ENCODE assay signal across 8 mouse cellular contexts in the genomic region with DNA sequence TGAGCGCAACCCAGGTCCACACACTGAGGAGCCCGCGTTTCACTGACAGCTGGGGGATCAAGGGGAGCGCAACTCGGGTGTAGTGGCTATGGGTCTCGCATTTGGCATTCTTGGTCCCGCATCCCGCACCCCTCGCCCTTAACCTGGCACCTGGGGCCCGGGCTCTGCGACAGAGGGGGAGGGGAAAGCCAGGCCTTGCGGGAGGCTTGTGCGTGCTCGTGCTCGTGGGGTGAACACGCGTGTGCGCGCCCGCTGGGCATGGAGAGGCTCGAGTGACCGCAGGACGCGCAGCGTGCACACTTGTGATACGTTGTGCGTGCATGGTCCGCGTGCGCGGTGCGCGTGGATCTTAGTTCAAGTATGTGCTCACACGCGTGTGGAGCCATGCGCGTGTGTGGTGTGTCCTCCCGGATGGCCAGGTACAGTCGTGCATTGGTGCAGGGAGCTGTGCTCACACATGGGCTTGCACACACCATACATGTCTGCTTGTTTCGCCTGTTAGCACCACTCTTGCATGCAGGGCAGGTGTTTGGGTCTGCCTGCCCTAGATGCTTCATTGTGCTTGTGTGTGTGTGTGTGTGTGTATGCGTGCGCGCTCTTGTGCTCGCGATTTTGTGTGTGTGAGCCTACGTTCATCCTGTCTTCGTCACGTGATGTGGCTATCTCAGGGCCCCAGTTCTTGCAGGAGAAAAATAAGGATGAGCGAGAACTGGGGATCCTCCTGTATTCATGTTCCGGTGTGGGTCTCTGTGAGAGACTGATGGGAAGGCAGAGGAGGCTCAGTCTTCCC. TPM values are rescaled to one million over a fixed set of nuclear protein-coding genes. Genes with fewer than 3 reads are reported as not detected.
DNase-seq lines count a peak whose midpoint lies in the region; ATAC-seq and TF ChIP-seq lines count a peak whose summit lies in the region.

No protein-coding gene starts in this region.

- 0 out of 2 replicates have a peak overlapping the region, but pooled peaks have one; percentile 3 for H3K27ac ChIP-seq in CH12.LX (ENCODE audit: insufficient read depth, low read depth)
- H3K27ac ChIP-seq in kidney, postnatal 0 days, result peak overlapping the region; percentile 77
- H3K27ac ChIP-seq in liver, embryonic 13.5 days, result peak overlapping the region; percentile 66; the same call in 1 of the 2 replicates

- in situ Hi-C loops in CH12.LX (cut with MboI; ENCODE audit: low pct_ligation_motif_present, low pct_unique_long_range_greater_than_20kb, low sequenced_read_pairs), result loop anchor here (5.0 kb wide), 1 partner anchor 38 kb away; the partner anchor contains the start of gene Gm3336

- DNase-seq in 3T3-L1 (ENCODE audit: low read depth, low spot score) (peak; percentile 55), CH12.LX (ENCODE audit: extremely low read depth) (no peak)
- DNase-seq in cerebellum, adult 8-10 months, result peak; percentile 84
- peak; percentile 67 to 83 for DNase-seq in frontal cortex, postnatal 36 days (ENCODE audit: low spot score in 2 of 2)
- DNase-seq in kidney, postnatal 0 days (ENCODE audit: low spot score), result no peak
- DNase-seq in liver, embryonic 13.5 days, result no peak
- peak; percentile 65 for DNase-seq in retina, embryonic 14.5 days (ENCODE audit: low spot score)
- no peak for DNase-seq in ovary, postnatal 10 days (ENCODE audit: low spot score)

- no peaks in the 10 kb centered on the region for H3K9me3 ChIP-seq in CH12.LX (replicated peaks; ENCODE audit: low read length)
- no peaks in the 10 kb centered on the region for H3K9me3 ChIP-seq in kidney, postnatal 0 days (replicated peaks; ENCODE audit: low read length)
- H3K9me3 ChIP-seq in liver, embryonic 13.5 days (replicated peaks), result no peaks in the 10 kb centered on the region

- no peak for TF ChIP-seq RAD21 in CH12.LX (IDR thresholded peaks at IDR 0.05; ENCODE audit: low read depth, low read length)

- dilution Hi-C loops in CH12.LX (cut with MboI; ENCODE audit: extremely low pct_ligation_motif_present, extremely low pct_unique_long_range_greater_than_20kb, low sequenced_read_pairs), result no loop called here

- peak; percentile 11 for ATAC-seq in kidney, postnatal 0 days (replicated peaks; ENCODE audit: low FRiP score, low read depth)
- ATAC-seq in liver, embryonic 13.5 days (ENCODE audit: low read depth), result peak; percentile 7

- no peak for TF ChIP-seq POLR2A in CH12.LX (IDR thresholded peaks at IDR 0.05; ENCODE audit: low read depth, low read length)

- H3K9ac ChIP-seq in CH12.LX (ENCODE audit: insufficient read depth, low read depth), result peak overlapping the region; percentile 74
- H3K9ac ChIP-seq in kidney, postnatal 0 days (ENCODE audit: low read depth, low read length), result peak overlapping the region; percentile 82
- peak overlapping the region; percentile 84 for H3K9ac ChIP-seq in liver, embryonic 13.5 days

- WGBS in kidney, postnatal 0 days, result 11% methylated on average over 47 of the region's 50 CpGs
- 14% methylated on average over 50 of the region's 50 CpGs for WGBS in liver, embryonic 13.5 days (ENCODE audit: insufficient replicate concordance)

- H3K4me2 ChIP-seq in CH12.LX (ENCODE audit: insufficient read depth, low read depth, poor library complexity, severe bottlenecking), result peak overlapping the region; percentile 45
- peak overlapping the region; percentile 96 for H3K4me2 ChIP-seq in kidney, postnatal 0 days (ENCODE audit: low read length)
- peak overlapping the region; percentile 100 for H3K4me2 ChIP-seq in liver, embryonic 13.5 days

- H3K79me2 ChIP-seq in CH12.LX (replicated peaks; ENCODE audit: control insufficient read depth, extremely low read depth, insufficient read depth, poor library complexity, severe bottlenecking), result no peaks in the 10 kb centered on the region

- no peak for TF ChIP-seq CTCF in CH12.LX (conservative IDR thresholded peaks at IDR 0.05 in 1 of 2, IDR thresholded peaks at IDR 0.05 in 1 of 2; ENCODE audit: low read depth in 2 of 2, low read length in 2 of 2)
- TF ChIP-seq CTCF in kidney, postnatal 0 days (IDR thresholded peaks at IDR 0.05; ENCODE audit: low read depth), result no peak

- no peak for TF ChIP-seq EP300 in CH12.LX (IDR thresholded peaks at IDR 0.05; ENCODE audit: low read length)

- H3K36me3 ChIP-seq in CH12.LX (replicated peaks in 1 of 2; ENCODE audit: control insufficient read depth in 1 of 2, insufficient read depth in 1 of 2, low read length in 1 of 2), result peaks cover 20 to 36% of the 10 kb centered on the region in 2 experiments
- H3K36me3 ChIP-seq in kidney, postnatal 0 days (ENCODE audit: insufficient read depth, low read length), result 0 out of 2 replicates have a peak, but pooled peaks cover 12% of the 10 kb centered on the region
- peaks cover 26% of the 10 kb centered on the region for H3K36me3 ChIP-seq in liver, embryonic 13.5 days

- no peaks in the 10 kb centered on the region for H3K27me3 ChIP-seq in CH12.LX (replicated peaks)
- no peaks in the 10 kb centered on the region for H3K27me3 ChIP-seq in kidney, postnatal 0 days (ENCODE audit: insufficient read depth, low read length)
- H3K27me3 ChIP-seq in liver, embryonic 13.5 days, result peaks cover 6% of the 10 kb centered on the region; the same call in 1 of the 2 replicates

- peaks cover 10 to 47% of the 10 kb centered on the region in 2 experiments for H3K4me1 ChIP-seq in CH12.LX (ENCODE audit: control insufficient read depth in 1 of 2, insufficient read depth in 2 of 2)
- H3K4me1 ChIP-seq in kidney, postnatal 0 days (replicated peaks; ENCODE audit: insufficient read depth, low read length), result peaks cover 34% of the 10 kb centered on the region
- peaks cover 56% of the 10 kb centered on the region for H3K4me1 ChIP-seq in liver, embryonic 13.5 days (replicated peaks)

- H3K4me3 ChIP-seq in CH12.LX (replicated peaks in 1 of 3; ENCODE audit: low read depth in 2 of 3, low read length in 2 of 3, poor library complexity in 1 of 3), result peak overlapping the region; percentile 47 to 73 (median 47)
- H3K4me3 ChIP-seq in kidney, postnatal 0 days (replicated peaks; ENCODE audit: low read depth, low read length), result peak overlapping the region; percentile 81
- peak overlapping the region; percentile 76 for H3K4me3 ChIP-seq in liver, embryonic 13.5 days (replicated peaks)

TF ChIP-seq in CH12.LX, 34 proteins besides CTCF, POLR2A, EP300 and RAD21:
- no peak for TF ChIP-seq MEF2A (IDR thresholded peaks at IDR 0.05; ENCODE audit: borderline replicate concordance, low read depth, low read length)
- TF ChIP-seq CHD1 (IDR thresholded peaks at IDR 0.05; ENCODE audit: low read depth, low read length), result no peak
- no peak for TF ChIP-seq USF2 (conservative IDR thresholded peaks at IDR 0.05; ENCODE audit: low read depth, low read length)
- TF ChIP-seq POLR2AphosphoS2 (IDR thresholded peaks at IDR 0.05; ENCODE audit: low read depth, low read length), result no peak
- TF ChIP-seq BHLHE40 (IDR thresholded peaks at IDR 0.05; ENCODE audit: low read depth, low read length), result no peak
- no peak for TF ChIP-seq USF1 (IDR thresholded peaks at IDR 0.05; ENCODE audit: low read depth, low read length)
- no peak for TF ChIP-seq MYC (IDR thresholded peaks at IDR 0.05; ENCODE audit: low read depth, low read length)
- TF ChIP-seq ZC3H11A (IDR thresholded peaks at IDR 0.05; ENCODE audit: low read depth, low read length), result no peak
- no peak for TF ChIP-seq JUN (IDR thresholded peaks at IDR 0.05; ENCODE audit: insufficient read depth, low read depth, low read length)
- no peak for TF ChIP-seq HCFC1 (IDR thresholded peaks at IDR 0.05; ENCODE audit: low read depth, low read length)
- no peak for TF ChIP-seq GABPA (IDR thresholded peaks at IDR 0.05; ENCODE audit: insufficient replicate concordance, low read depth, low read length)
- no peak for TF ChIP-seq NRF1 (IDR thresholded peaks at IDR 0.05; ENCODE audit: low read depth, low read length)
- TF ChIP-seq MXI1 (IDR thresholded peaks at IDR 0.05; ENCODE audit: low read depth, low read length), result no peak

RNA-seq across cellular contexts. Expression of gene Rab3a, which starts 0.6 kb away (rescaled TPM):
- total RNA-seq in CH12.LX (2012; rRNA removed) (1.8 and 1.9 TPM in 2 replicates), CH12.LX (2014; rRNA removed) (0.32 and 0.87 TPM in 2 replicates)
- polyA plus RNA-seq in CH12.LX (2012; ENCODE audit: insufficient read length, low read depth), result 0.65 and 0.99 TPM in 2 replicates
- 20.5 and 21.8 TPM in 2 replicates for polyA plus RNA-seq in kidney, postnatal 0 days (2015; fragmentation: Nextera tagmentation; extraction: Ambion mirVana)
- polyA plus RNA-seq in liver, embryonic 13.5 days (2015; fragmentation: Nextera tagmentation; extraction: Ambion mirVana), result 2.7 and 3.9 TPM in 2 replicates

RNA-seq across cellular contexts. Expression of gene Mpv17l2, which starts 5.7 kb away (rescaled TPM):
- total RNA-seq in CH12.LX (2012; rRNA removed) (25.3 and 28.5 TPM in 2 replicates), CH12.LX (2014; rRNA removed) (22.8 and 27.1 TPM in 2 replicates)
- 31.9 and 36.1 TPM in 2 replicates for polyA plus RNA-seq in CH12.LX (2012; ENCODE audit: insufficient read length, low read depth)
- polyA plus RNA-seq in kidney, postnatal 0 days (2015; fragmentation: Nextera tagmentation; extraction: Ambion mirVana), result 78.2 and 80.3 TPM in 2 replicates
- polyA plus RNA-seq in liver, embryonic 13.5 days (2015; fragmentation: Nextera tagmentation; extraction: Ambion mirVana), result 45.6 and 50.4 TPM in 2 replicates

RNA-seq across cellular contexts. Expression of gene Pik3r2, which starts 21.4 kb away (rescaled TPM):
- total RNA-seq in CH12.LX (2012; rRNA removed) (37.4 and 45.9 TPM in 2 replicates), CH12.LX (2014; rRNA removed) (12.4 and 13.8 TPM in 2 replicates)
- polyA plus RNA-seq in CH12.LX (2012; ENCODE audit: insufficient read length, low read depth), result 16.3 and 25.8 TPM in 2 replicates
- 43.8 and 47.2 TPM in 2 replicates for polyA plus RNA-seq in kidney, postnatal 0 days (2015; fragmentation: Nextera tagmentation; extraction: Ambion mirVana)
- 18.0 and 18.2 TPM in 2 replicates for polyA plus RNA-seq in liver, embryonic 13.5 days (2015; fragmentation: Nextera tagmentation; extraction: Ambion mirVana)

RNA-seq across cellular contexts. Expression of gene Pde4c, which starts 31.5 kb away (rescaled TPM):
- total RNA-seq in CH12.LX (2012; rRNA removed), result 3.8 and 4.7 TPM in 2 replicates
- total RNA-seq in CH12.LX (2014; rRNA removed), result 2.3 and 3.1 TPM in 2 replicates
- 6.5 TPM in 2 replicates for polyA plus RNA-seq in CH12.LX (2012; ENCODE audit: insufficient read length, low read depth)
- polyA plus RNA-seq in kidney, postnatal 0 days (2015; fragmentation: Nextera tagmentation; extraction: Ambion mirVana), result 8.0 and 9.5 TPM in 2 replicates
- 0.40 and 0.43 TPM in 2 replicates for polyA plus RNA-seq in liver, embryonic 13.5 days (2015; fragmentation: Nextera tagmentation; extraction: Ambion mirVana)

RNA-seq across cellular contexts. Expression of gene Gm3336, which starts 36.7 kb away (rescaled TPM):
- total RNA-seq in CH12.LX (2012; rRNA removed) (0.25 and 0.34 TPM in 2 replicates), CH12.LX (2014; rRNA removed) (0.31 TPM in 1 of 2 replicates, not detected in the other)
- 0.49 and 0.89 TPM in 2 replicates for polyA plus RNA-seq in CH12.LX (2012; ENCODE audit: insufficient read length, low read depth)
- polyA plus RNA-seq in kidney, postnatal 0 days (2015; fragmentation: Nextera tagmentation; extraction: Ambion mirVana), result 0.70 and 0.74 TPM in 2 replicates
- polyA plus RNA-seq in liver, embryonic 13.5 days (2015; fragmentation: Nextera tagmentation; extraction: Ambion mirVana), result 0.14 TPM in 1 of 2 replicates, not detected in the other

Comparison
In these comparisons a context has a peak if more than half of its experiments do, and no peak if none do; other contexts are left out.
1. DNase-seq: peak in 3T3-L1 (single experiment), cerebellum, adult 8-10 months (single experiment), frontal cortex, postnatal 36 days (2 of 2) and retina, embryonic 14.5 days (single experiment); none in CH12.LX (single experiment), kidney, postnatal 0 days (single experiment), liver, embryonic 13.5 days (single experiment) and ovary, postnatal 10 days (single experiment).
2. H3K27ac ChIP-seq: peak in every context shown above with its lines; median percentile 77 in kidney, postnatal 0 days; 66 in liver, embryonic 13.5 days; 3 in CH12.LX.
3. H3K4me2 ChIP-seq: peak in every context shown above with its lines; median percentile 100 in liver, embryonic 13.5 days; 96 in kidney, postnatal 0 days; 45 in CH12.LX.
4. Peak in every context shown above with its lines, with median percentiles within 50 percentile points of each other: H3K4me3 ChIP-seq and H3K9ac ChIP-seq.